Mouse (Mus musculus) embryonic fibroblast, embryonic 13.5 days (primary cell): ENCODE measurements at regions not wholly inside any gene's neighbourhood (a gene's known extent, or its start where the extent isn't known, plus 50 kb on each side); places are given as distances from the start of the nearest gene placed in this dataset.
A peak's percentile ranks its signal among the peaks of the same experiment; 100 is the strongest.

ENCODE experiments used
- H3K27ac ChIP-seq: 2 replicates; pipeline ENCODE4 v1.5.1; 2012; ENCODE audit warnings: low read length, control low read depth, inconsistent platforms; ENCODE audit not compliant: insufficient read depth
- H3K4me1 ChIP-seq: 2 replicates; pipeline ENCODE4 v1.6.1; 2011; ENCODE audit warnings: low read length; ENCODE audit not compliant: control insufficient read depth, insufficient read depth
- H3K4me3 ChIP-seq: 2 replicates; pipeline ENCODE4 v1.5.1; 2011; ENCODE audit warnings: mild to moderate bottlenecking, control low read depth, low read length; ENCODE audit not compliant: insufficient read depth
- CTCF ChIP-seq: IDR thresholded peaks from 2 replicates; pipeline ENCODE4 v1.5.1; 2011; ENCODE audit warnings: mild to moderate bottlenecking, control low read depth, low read length, moderate library complexity, borderline replicate concordance; ENCODE audit not compliant: insufficient read depth
- POLR2A ChIP-seq: IDR thresholded peaks from 2 replicates; pipeline ENCODE4 v1.6.1; 2011; ENCODE audit warnings: low read depth, mild to moderate bottlenecking, control low read depth, low read length, moderate library complexity

- no peaks in the 10 kb centered on the region for H3K4me1 ChIP-seq
- no peak overlapping the region for H3K27ac ChIP-seq
- TF ChIP-seq CTCF (no peak), POLR2A (no peak)
Observed at GRCm38 (mm10) chrX:13370319-13370718, 89.5 kb downstream of the Ddx3x start.

GRCm38 (mm10) chrX:13372752-13373151, 92.0 kb downstream of the Ddx3x start:
- no peak for TF ChIP-seq POLR2A
- no peak for TF ChIP-seq CTCF
- H3K4me1 ChIP-seq, result no peaks in the 10 kb centered on the region
- H3K27ac ChIP-seq, result no peak overlapping the region
- H3K4me3 ChIP-seq, result no peak overlapping the region

More at GRCm38 (mm10) chrX:13370319-13370718, 89.5 kb downstream of the Ddx3x start:
- H3K4me3 ChIP-seq, result no peak overlapping the region

- TF ChIP-seq CTCF (no peak), POLR2A (no peak)
- H3K4me3 ChIP-seq, result no peak overlapping the region
- no peaks in the 10 kb centered on the region for H3K4me1 ChIP-seq
- H3K27ac ChIP-seq, result no peak overlapping the region
Observed at GRCm38 (mm10) chrX:13386354-13386753, 79.6 kb upstream of the Nyx start.

GRCm38 (mm10) chrX:13398466-13398865, 67.4 kb upstream of the Nyx start:
- Histone ChIP-seq H3K4me1 (no peaks in the 10 kb centered on the region), H3K27ac (peak overlapping the region; percentile 73; the same call in 1 of the 2 replicates), H3K4me3 (no peak overlapping the region)
- TF ChIP-seq CTCF (no peak), POLR2A (no peak)

GRCm38 (mm10) chrX:13412726-13413125, 53.2 kb upstream of the Nyx start:
- H3K4me3 ChIP-seq, result no peak overlapping the region
- no peak overlapping the region for H3K27ac ChIP-seq
- no peak for TF ChIP-seq POLR2A
- TF ChIP-seq CTCF, result no peak

GRCm38 (mm10) chrX:13413135-13413534, 52.8 kb upstream of the Nyx start:
- no peak overlapping the region for H3K27ac ChIP-seq
- TF ChIP-seq POLR2A, result no peak
- TF ChIP-seq CTCF, result no peak
- H3K4me1 ChIP-seq, result no peaks in the 10 kb centered on the region
- no peak overlapping the region for H3K4me3 ChIP-seq

More at GRCm38 (mm10) chrX:13412726-13413125, 53.2 kb upstream of the Nyx start:
- no peaks in the 10 kb centered on the region for H3K4me1 ChIP-seq
